Mouse (Mus musculus): ENCODE data around the gene Msrb3. TPM values are rescaled to one million over a fixed set of nuclear protein-coding genes. Genes with fewer than 3 reads are reported as not detected.

The Msrb3 gene
- polyA plus RNA-seq (2016; fragmentation: Nextera tagmentation; extraction: Ambion mirVana), result 5.4 and 7.2 TPM in 2 replicates

DNA sequence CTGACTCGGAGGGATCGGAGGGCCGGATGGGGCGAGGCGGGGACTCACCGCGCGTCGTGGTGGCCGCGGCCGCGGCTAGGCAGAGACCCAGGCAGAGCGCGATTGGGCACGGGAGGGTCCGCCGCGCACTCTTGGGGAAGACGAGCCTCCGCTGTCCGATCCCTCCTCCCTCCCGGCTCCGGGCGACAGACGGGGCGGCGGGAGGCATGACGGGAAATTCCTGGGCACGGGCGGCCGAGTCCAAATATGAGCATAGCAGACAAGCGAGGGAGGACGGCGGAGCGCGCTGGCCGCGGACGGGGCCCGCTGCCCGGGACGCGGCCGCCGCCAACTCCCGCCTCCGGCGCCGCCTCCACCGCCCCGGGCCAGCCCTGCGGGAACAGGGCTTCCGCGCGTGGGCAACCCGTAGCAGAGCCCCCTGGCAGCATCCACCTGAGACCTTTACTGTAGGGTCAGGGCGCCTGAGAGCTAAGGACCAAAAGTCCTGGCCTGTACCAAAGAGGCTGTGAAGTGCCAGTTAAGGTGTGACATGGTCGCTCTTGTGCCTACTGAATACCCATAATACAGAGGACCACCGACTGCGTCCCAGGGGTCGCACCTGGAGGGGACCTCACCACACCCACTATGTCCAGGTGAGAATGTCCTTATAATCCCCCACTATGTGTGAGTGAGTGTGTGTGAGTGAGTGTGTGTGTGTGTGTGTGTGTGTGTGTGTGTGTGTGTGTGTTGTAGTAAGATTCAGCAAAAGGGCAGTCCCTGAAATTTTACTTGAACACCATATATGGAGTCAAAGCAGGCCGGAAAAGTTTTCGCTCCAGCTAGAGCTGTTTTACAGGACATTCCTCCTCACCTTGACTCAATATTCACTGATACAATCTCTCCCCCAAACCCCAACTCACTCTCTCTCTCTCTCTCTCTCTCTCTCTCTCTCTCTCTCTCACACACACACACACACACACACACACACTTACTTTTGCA lies at the start of gene Msrb3:
Msrb3 (minus strand) TSS at position 317 of the 978 bp plus-strand sequence.
- 3% methylated on average over 61 of the region's 64 CpGs for WGBS
- Histone ChIP-seq H3K4me1 (peaks cover 35% of the 10 kb centered on the region), H3K4me3 (peak within 1 kb of the TSS; percentile 90), H3K27me3 (ENCODE audit: low read depth, poor library complexity, severe bottlenecking) (peaks cover 30% of the 10 kb centered on the region), H3K9me3 (replicated peaks) (no peaks in the 10 kb centered on the region), H3K27ac (peak within 1 kb of the TSS; percentile 93), H3K36me3 (no peaks in the 10 kb centered on the region)
- DNase-seq (ENCODE audit: low spot score), result peak; percentile 87

DNA sequence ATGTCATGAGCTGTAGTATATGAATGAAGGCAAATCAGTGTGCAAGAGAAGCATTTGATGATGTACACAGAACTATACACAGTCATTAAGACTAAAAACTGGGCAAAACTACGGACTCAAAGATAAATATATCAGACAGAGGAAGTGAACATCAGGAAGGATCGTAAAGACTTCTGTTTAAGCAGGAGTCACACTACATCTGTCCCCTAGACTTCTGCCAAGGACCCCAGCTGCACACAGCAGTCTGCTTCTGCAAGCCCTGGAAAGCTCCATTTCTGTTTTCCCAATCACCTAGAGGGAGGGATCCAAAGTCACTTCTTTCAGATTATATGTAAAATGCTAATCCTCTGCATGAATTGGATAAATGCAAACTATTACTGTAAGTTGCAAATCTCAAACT lies 49.6 kb upstream of the Msrb3 start:
- no peak overlapping the region for H3K27ac ChIP-seq
- peaks cover 6% of the 10 kb centered on the region for H3K36me3 ChIP-seq
- 80% methylated on average over 2 of the region's 2 CpGs for WGBS
- DNase-seq (ENCODE audit: low spot score), result no peak
- H3K4me3 ChIP-seq, result no peak overlapping the region
- peaks cover 12% of the 10 kb centered on the region for H3K4me1 ChIP-seq
- no peaks in the 10 kb centered on the region for H3K27me3 ChIP-seq (ENCODE audit: low read depth, poor library complexity, severe bottlenecking)
- no peaks in the 10 kb centered on the region for H3K9me3 ChIP-seq (replicated peaks)

DNA sequence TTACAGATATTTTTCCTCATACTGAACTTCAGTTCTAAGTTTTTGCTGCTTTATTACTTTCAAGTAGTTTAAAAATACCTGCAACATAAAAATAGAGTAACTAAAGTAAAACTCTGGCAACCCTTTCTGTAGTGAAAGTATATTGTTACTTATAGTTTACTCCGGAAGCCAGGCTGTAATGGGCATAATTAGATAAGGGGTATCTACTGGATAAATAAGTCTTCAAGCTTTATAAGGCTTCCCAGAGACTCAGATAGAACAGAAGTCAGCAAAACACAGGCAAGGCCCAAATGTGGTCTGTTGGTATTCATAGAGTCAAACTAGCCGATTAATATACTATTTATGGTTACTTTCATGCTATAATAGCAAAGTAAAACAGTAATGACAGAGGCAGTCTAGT lies 48.9 kb upstream of the Msrb3 start:
- no peak for DNase-seq (ENCODE audit: low spot score)
- H3K36me3 ChIP-seq, result peaks cover 6% of the 10 kb centered on the region
- H3K4me3 ChIP-seq, result no peak overlapping the region
- H3K9me3 ChIP-seq (replicated peaks), result no peaks in the 10 kb centered on the region
- no peak overlapping the region for H3K27ac ChIP-seq
- H3K27me3 ChIP-seq (ENCODE audit: low read depth, poor library complexity, severe bottlenecking), result no peaks in the 10 kb centered on the region
- 96% methylated on average over 2 of the region's 2 CpGs for WGBS
- H3K4me1 ChIP-seq, result peaks cover 12% of the 10 kb centered on the region

DNA sequence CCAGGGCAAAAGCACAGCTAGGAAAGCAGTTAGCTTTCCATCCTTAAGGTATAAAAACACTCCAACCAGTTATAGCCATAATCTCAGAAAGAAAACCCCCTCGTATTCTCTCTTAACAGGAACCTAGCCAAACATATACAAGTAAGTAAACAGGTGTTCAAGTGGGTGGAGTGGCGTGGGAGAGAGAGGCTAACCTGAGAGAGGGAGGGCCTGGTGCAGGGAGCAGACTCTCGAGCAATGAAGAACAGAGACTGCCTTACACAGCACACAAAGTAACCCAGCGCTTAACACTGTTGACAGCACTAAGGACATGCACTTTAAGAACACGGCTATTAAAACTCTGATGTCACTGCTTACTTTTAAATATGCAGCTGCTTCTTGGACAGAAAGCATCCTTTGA lies 47.9 kb upstream of the Msrb3 start:
- H3K9me3 ChIP-seq (replicated peaks), result no peaks in the 10 kb centered on the region
- H3K36me3 ChIP-seq, result peaks cover 6% of the 10 kb centered on the region
- H3K4me3 ChIP-seq, result no peak overlapping the region
- WGBS, result 91% methylated on average over 5 of the region's 5 CpGs
- DNase-seq (ENCODE audit: low spot score), result no peak
- no peaks in the 10 kb centered on the region for H3K27me3 ChIP-seq (ENCODE audit: low read depth, poor library complexity, severe bottlenecking)
- H3K4me1 ChIP-seq, result peaks cover 12% of the 10 kb centered on the region
- H3K27ac ChIP-seq, result no peak overlapping the region

DNA sequence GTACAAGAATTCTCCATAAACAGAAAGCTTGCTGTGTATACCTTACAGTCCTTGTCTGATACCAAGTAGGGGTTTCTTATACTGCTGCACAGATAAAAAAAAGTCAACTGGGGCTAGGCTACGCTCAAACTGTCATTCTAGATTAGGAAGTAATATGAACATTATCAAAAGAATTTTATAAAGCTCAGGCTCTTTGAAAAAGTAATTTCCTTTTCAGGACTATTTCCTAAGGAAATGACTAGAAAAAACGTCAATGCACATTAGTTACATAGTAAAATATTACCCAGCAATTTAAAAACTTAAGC lies 40.0 kb upstream of the Msrb3 start:
- Histone ChIP-seq H3K27ac (no peak overlapping the region), H3K27me3 (ENCODE audit: low read depth, poor library complexity, severe bottlenecking) (no peaks in the 10 kb centered on the region), H3K9me3 (replicated peaks) (no peaks in the 10 kb centered on the region), H3K4me1 (no peaks in the 10 kb centered on the region), H3K4me3 (no peak overlapping the region), H3K36me3 (no peaks in the 10 kb centered on the region)
- DNase-seq (ENCODE audit: low spot score), result no peak
- 87% methylated on average over 2 of the region's 2 CpGs for WGBS

DNA sequence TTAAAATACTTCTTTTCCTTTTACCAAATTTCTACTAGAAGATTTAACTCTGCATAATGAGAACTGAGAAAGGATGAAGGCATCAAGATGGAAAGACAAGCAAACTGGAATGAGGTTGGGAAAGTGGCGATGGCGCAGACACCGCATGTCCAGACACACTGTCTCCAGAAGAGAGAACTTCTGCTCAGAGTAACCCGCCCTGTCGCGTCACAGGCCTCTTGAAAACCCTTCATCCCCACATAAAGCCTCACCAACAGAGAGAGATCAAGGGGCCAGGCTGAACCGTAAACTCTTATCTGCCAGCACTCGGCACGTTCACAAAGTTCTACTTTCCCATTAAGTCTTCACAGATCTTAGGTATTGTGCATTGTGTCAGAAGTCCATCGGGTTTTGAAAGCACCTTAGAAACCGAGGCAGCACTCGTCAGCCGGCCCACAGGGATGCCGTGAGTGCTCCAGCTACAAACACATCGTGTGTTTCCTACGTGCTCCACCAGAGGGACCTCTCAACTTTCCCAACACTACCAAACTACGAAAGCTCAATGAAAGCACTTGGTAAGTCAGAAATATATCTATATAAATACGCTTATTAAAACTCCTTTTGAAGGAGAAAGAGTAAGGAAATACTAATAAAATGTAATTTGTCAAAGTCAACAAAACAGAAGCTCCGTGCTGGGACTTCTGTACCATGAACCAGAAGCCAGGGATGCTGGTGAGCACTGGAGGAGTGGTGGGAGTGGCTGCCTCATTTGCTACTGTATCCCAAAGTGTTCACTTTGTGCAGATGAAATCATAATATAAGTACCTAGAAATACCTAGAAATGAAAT lies 39.4 kb upstream of the Msrb3 start:
- Histone ChIP-seq H3K4me1 (no peaks in the 10 kb centered on the region), H3K36me3 (peaks cover under 1% of the 10 kb centered on the region; the same call in 1 of the 2 replicates), H3K27me3 (ENCODE audit: low read depth, poor library complexity, severe bottlenecking) (no peaks in the 10 kb centered on the region), H3K9me3 (replicated peaks) (no peaks in the 10 kb centered on the region), H3K27ac (no peak overlapping the region), H3K4me3 (no peak overlapping the region)
- 50% methylated on average over 19 of the region's 19 CpGs for WGBS
- DNase-seq (ENCODE audit: low spot score), result no peak

DNA sequence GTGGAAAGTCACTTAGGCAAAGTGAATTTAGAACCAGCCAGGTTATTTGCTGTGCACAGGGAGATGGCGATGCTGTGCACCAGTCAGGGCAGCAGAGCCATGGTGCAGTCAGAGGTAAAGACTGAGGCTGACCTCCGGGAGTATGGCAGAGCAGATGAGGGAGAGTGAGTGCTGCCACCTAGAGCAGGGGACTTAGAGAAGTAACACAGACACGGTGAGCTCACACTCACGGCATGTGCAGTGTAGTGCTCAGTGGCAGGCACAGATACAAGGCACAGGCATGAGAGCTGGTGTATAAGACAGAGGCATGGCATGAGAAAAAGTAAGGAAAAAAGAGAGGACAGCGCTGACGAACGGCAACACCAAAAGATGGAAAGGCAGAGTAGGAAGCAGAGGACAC lies 30.6 kb upstream of the Msrb3 start:
- Histone ChIP-seq H3K9me3 (replicated peaks) (no peaks in the 10 kb centered on the region), H3K4me1 (no peaks in the 10 kb centered on the region)

DNA sequence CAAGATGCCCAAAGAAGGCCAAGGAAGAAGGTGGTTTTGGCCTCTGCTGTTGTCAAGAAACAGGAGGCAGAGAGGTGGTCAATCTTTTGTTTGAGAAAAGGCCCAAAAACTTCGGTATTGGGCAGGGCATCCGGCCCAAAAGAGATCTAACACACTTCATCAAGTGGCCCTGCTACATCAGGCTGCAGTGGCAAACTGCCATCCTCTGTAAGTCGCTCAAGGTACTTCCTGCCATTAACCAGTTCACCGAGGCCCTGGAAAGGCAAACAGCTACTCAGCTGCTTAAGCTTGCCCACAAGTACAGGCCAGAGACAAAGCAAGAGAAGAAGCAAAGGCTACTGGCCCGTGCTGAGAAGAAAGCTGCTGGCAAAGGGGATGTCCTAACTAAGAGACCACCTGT lies 29.3 kb upstream of the Msrb3 start:
- H3K36me3 ChIP-seq, result peaks cover 69% of the 10 kb centered on the region
- WGBS, result 93% methylated on average over 5 of the region's 5 CpGs

More for the DNA sequence above, 30.6 kb upstream of the Msrb3 start:
- H3K36me3 ChIP-seq, result peaks cover 70% of the 10 kb centered on the region
- no peak for DNase-seq (ENCODE audit: low spot score)
- no peak overlapping the region for H3K27ac ChIP-seq
- H3K4me3 ChIP-seq, result no peak overlapping the region
- 78% methylated on average over 7 of the region's 7 CpGs for WGBS
- H3K27me3 ChIP-seq (ENCODE audit: low read depth, poor library complexity, severe bottlenecking), result no peaks in the 10 kb centered on the region

DNA sequence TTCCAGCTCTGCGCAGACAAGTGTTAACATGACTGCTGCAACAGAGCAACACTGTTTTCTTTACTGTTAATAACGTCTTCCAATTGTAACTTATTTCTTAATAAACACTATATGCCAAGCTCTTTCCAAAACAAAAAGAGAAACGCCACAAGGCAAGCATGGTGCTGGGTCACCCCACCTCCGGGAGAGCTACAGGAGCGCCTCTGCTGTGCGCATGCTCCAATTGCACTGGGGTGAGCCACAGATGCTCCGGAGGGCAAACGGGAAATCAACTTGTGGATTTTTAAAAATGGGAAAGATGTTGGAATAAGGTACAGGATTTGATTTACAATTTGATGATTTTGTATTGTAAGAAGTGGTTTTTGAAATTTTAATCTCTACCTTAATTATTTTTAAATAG lies 27.3 kb upstream of the Msrb3 start:
- H3K36me3 ChIP-seq, result peaks cover 70% of the 10 kb centered on the region

More for the DNA sequence above, 29.3 kb upstream of the Msrb3 start:
- no peak overlapping the region for H3K27ac ChIP-seq
- no peaks in the 10 kb centered on the region for H3K27me3 ChIP-seq (ENCODE audit: low read depth, poor library complexity, severe bottlenecking)
- no peak for DNase-seq (ENCODE audit: low spot score)
- H3K4me1 ChIP-seq, result no peaks in the 10 kb centered on the region
- H3K4me3 ChIP-seq, result no peak overlapping the region
- no peaks in the 10 kb centered on the region for H3K9me3 ChIP-seq (replicated peaks)

DNA sequence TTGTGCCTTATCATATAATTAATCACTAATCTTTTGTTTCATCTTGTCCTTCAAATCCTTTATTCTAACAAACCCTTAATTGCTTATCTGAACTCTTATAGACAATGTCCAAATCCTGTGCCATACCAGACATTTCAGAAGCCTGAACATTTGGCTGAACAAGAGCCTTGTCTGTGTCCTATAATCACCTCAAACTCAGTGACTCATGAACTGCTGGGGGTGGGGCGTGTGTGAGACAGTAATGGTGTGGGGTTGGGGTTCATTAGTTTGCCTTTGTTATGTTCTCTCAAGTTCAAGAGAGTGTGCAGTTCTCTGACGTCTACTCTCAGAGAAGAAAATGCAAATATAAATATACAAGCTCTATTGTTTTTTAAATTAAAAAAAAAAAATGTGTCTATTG lies 22.6 kb upstream of the Msrb3 start:
- Histone ChIP-seq H3K4me3 (no peak overlapping the region), H3K4me1 (no peaks in the 10 kb centered on the region), H3K36me3 (peaks cover 36% of the 10 kb centered on the region), H3K27me3 (ENCODE audit: low read depth, poor library complexity, severe bottlenecking) (no peaks in the 10 kb centered on the region), H3K27ac (no peak overlapping the region), H3K9me3 (replicated peaks) (no peaks in the 10 kb centered on the region)
- DNase-seq (ENCODE audit: low spot score), result peak; percentile 9
- WGBS, result 82% methylated on average over 2 of the region's 2 CpGs

More for the DNA sequence above, 27.3 kb upstream of the Msrb3 start:
- WGBS, result 96% methylated on average over 8 of the region's 8 CpGs
- Histone ChIP-seq H3K4me3 (no peak overlapping the region), H3K4me1 (no peaks in the 10 kb centered on the region), H3K27ac (no peak overlapping the region), H3K9me3 (replicated peaks) (no peaks in the 10 kb centered on the region), H3K27me3 (ENCODE audit: low read depth, poor library complexity, severe bottlenecking) (no peaks in the 10 kb centered on the region)
- DNase-seq (ENCODE audit: low spot score), result no peak

DNA sequence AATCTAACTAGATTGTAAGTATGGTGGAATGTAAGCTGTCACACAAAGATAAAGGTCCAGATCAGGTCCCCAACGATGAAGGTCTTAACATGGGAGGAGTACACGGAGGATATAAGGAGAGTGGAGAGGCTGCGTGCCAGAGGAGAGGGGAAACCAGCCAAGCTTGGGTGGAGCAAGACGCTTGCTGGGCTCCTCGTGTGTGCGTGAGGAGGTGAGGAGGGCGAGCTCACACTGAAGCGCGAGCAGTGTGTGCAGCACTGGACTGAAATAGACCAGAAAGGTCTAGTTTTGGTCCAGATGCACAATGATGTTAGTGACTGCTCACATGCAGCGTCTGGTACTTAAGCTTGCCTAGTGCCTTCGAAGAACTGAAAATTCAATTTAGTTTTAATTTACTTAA lies 21.7 kb upstream of the Msrb3 start:
- no peaks in the 10 kb centered on the region for H3K4me1 ChIP-seq
- H3K27me3 ChIP-seq (ENCODE audit: low read depth, poor library complexity, severe bottlenecking), result no peaks in the 10 kb centered on the region
- no peak overlapping the region for H3K27ac ChIP-seq
- no peaks in the 10 kb centered on the region for H3K9me3 ChIP-seq (replicated peaks)
- DNase-seq (ENCODE audit: low spot score), result peak; percentile 22
- WGBS, result 90% methylated on average over 11 of the region's 11 CpGs
- H3K36me3 ChIP-seq, result peaks cover 29% of the 10 kb centered on the region
- no peak overlapping the region for H3K4me3 ChIP-seq

DNA sequence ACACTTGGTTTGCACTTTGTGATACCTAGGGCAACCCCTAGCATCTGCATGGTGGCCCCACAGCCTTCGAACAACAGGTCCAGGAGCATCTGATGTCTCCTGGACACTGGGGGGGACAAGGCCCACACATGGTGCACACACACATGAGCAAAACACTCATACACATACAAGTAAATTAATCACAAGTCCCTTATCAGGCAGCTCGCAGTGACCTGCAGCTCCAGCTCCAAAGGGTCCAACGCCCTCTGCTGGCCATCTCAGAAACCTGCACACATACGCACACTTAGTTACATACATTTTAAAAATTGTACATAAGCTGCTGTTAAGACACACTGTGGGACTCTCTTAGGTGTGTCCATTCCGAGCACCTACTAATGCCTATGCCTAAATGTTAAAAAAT lies 17.3 kb upstream of the Msrb3 start:
- Histone ChIP-seq H3K4me3 (no peak overlapping the region), H3K9me3 (replicated peaks) (no peaks in the 10 kb centered on the region), H3K27ac (no peak overlapping the region), H3K36me3 (peaks cover 5% of the 10 kb centered on the region), H3K27me3 (ENCODE audit: low read depth, poor library complexity, severe bottlenecking) (no peaks in the 10 kb centered on the region), H3K4me1 (peaks cover 8% of the 10 kb centered on the region; the same call in 1 of the 2 replicates)
- 88% methylated on average over 5 of the region's 5 CpGs for WGBS
- DNase-seq (ENCODE audit: low spot score), result peak; percentile 27
